Mouse (Mus musculus): ENCODE results near the gene Ttc39b.

GRCm38 (mm10) chr4:83270481-83270880 is 53.6 kb downstream of the Ttc39b start:
- no peak for TF ChIP-seq CTCF (IDR thresholded peaks at IDR 0.05; ENCODE audit: low read depth, low read length)
- TF ChIP-seq POLR2A (IDR thresholded peaks at IDR 0.05; ENCODE audit: borderline replicate concordance, low read depth, low read length) = no peak
